Mouse (Mus musculus): ENCODE results near the gene Rbm47. TPM values are rescaled to one million over a fixed set of nuclear protein-coding genes. Genes with fewer than 3 reads are reported as not detected.

Rbm47 gene
- polyA plus RNA-seq, 1 experiment = 37.2 TPM

DNA sequence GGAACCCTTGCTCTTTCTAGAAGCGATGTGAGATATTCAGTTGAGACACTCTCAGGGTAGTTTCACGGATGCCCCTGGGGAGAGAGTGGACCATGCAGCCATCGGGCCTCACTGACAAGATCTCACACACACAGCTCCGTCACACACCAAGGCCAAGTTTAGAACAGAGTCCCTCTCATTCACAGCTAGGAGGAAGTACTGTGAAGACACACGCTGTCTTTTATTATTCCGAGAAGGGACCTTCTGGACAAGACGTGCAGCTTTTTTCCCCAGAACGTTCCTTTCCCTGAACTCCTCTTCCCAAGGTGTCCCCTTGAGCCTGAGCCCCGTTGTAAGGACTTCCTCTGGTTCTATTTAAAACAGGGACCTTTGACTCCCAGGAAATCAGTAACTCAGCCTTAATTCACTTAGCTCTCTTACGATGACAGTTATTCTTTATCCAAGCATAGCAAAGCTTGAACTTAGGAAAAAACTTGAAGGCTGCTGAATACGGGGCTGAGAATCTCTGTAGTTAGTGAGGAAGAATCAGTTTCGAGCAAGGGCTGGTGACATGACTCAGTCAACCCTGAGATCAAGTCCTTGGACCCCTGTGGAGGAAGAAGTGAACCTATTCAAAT, 96.1 kb downstream of the Rbm47 start:
- DNase-seq = no peak
- H3K4me3 ChIP-seq (replicated peaks; ENCODE audit: extremely low read depth, low read depth, low read length) = no peak overlapping the region
- no peak for TF ChIP-seq POLR2A (IDR thresholded peaks at IDR 0.05; ENCODE audit: borderline replicate concordance, extremely low read depth, low read depth, low read length)
- peaks cover 17% of the 10 kb centered on the region for H3K4me1 ChIP-seq (ENCODE audit: control insufficient read depth, insufficient read depth, low read length)
- WGBS = 34% methylated on average over 12 of the region's 12 CpGs

DNA sequence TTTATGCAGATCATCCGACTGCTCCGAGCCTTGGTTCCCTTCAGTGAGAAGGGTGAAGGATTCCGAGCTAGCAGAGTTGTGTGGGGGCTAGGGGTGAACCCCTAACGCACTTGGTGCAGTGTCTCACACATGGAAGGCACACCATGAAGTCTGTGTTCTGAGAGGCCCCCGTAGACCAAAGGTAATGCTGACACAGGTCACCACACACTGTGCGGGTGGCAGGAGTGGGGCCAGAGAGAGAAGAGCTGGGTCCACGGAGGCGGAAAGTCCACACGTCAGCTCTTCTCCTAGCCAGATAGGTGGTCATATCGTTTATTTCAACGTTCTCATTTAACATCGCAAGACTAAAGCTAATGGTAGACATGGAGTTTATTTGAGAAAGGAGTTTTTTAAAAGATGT, 97.0 kb downstream of the Rbm47 start:
- H3K4me3 ChIP-seq (replicated peaks; ENCODE audit: extremely low read depth, low read depth, low read length) = no peak overlapping the region
- DNase-seq = no peak
- WGBS = 89% methylated on average over 12 of the region's 12 CpGs
- peaks cover 18% of the 10 kb centered on the region for H3K4me1 ChIP-seq (ENCODE audit: control insufficient read depth, insufficient read depth, low read length)
- no peak for TF ChIP-seq POLR2A (IDR thresholded peaks at IDR 0.05; ENCODE audit: borderline replicate concordance, extremely low read depth, low read depth, low read length)
- no peak for TF ChIP-seq CTCF (IDR thresholded peaks at IDR 0.05; ENCODE audit: insufficient read depth, low read length)

DNA sequence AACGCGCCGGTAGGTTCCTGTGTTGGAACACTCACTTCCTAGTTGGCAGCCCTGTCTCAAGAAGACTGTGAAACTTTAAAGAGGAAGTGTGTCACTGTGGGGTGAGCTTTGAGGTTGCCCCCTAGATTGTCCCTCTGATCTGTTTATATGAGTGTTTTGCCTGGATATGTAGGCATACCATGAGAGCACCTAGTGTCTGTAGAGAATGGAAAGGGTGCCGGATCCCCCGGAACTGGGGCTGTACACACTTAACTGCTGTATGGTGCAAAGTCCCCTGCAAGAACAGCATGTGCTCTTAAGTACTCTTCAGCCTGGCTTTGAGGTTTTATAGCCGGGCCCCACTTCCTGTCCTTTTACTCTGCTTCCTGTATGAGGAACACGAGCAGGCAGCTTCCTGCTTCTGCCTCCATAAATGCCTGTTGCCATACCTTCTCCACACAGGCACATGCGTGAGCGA, 97.9 kb downstream of the Rbm47 start:
- no peak for TF ChIP-seq POLR2A (IDR thresholded peaks at IDR 0.05; ENCODE audit: borderline replicate concordance, extremely low read depth, low read depth, low read length)
- 34% methylated on average over 9 of the region's 9 CpGs for WGBS
- Histone ChIP-seq H3K4me1 (ENCODE audit: control insufficient read depth, insufficient read depth, low read length) (peaks cover 18% of the 10 kb centered on the region), H3K4me3 (replicated peaks; ENCODE audit: extremely low read depth, low read depth, low read length) (no peak overlapping the region)
- no peak for DNase-seq

DNA sequence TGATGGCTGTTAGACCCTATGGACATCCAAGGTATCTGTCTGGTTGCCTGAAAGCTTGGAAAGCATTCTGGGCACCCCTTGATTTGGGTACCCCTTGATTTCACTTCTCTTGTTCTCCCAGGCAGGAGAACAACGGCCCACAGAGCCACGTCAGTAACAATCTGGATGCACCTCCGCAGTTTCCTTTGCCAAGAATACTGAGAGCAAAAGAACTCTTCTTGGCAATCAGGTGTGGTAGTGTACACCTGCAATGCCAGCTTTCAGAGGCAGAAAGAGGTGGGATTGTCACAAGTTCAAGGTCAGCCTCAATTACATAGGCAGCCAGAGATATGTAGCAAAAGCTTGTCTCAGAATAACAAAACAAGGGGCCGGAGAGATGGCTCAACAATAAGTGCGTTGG, 98.7 kb downstream of the Rbm47 start:
- Histone ChIP-seq H3K4me3 (replicated peaks; ENCODE audit: extremely low read depth, low read depth, low read length) (no peak overlapping the region), H3K4me1 (ENCODE audit: control insufficient read depth, insufficient read depth, low read length) (peaks cover 18% of the 10 kb centered on the region)
- no peak for DNase-seq
- no peak for TF ChIP-seq CTCF (IDR thresholded peaks at IDR 0.05; ENCODE audit: insufficient read depth, low read length)
- no peak for TF ChIP-seq POLR2A (IDR thresholded peaks at IDR 0.05; ENCODE audit: borderline replicate concordance, extremely low read depth, low read depth, low read length)
- WGBS = 81% methylated on average over 5 of the region's 5 CpGs

DNA sequence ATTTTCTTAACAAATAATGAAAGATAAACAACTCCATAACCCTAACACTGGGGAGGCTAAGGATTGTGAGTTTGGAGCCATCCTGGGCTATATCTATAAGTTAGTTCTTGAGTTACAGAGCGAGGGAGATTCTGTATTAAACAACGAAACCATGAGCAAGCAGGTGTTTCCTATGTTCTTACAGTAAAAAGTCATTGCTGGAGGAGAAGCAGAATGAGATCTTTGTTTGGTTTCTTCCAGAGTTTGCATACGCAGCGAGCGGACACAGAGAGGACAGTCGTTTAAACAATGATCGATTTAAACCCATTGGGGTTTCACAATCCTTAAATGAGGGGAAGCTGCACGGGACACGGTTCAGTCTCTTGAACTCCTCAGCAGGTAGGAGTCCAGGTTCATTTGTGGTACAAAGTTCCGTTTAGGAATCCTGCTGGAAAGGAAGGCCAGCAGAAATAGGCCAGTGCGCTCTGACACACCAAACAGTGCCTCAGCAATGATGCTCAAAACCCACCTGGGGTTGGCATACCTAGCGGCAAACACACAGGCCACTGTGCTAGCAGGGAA, 99.2 kb downstream of the Rbm47 start:
- 72% methylated on average over 12 of the region's 12 CpGs for WGBS
- peaks cover 18% of the 10 kb centered on the region for H3K4me1 ChIP-seq (ENCODE audit: control insufficient read depth, insufficient read depth, low read length)
- no peak for DNase-seq
- no peak overlapping the region for H3K4me3 ChIP-seq (replicated peaks; ENCODE audit: extremely low read depth, low read depth, low read length)
- TF ChIP-seq CTCF (IDR thresholded peaks at IDR 0.05; ENCODE audit: insufficient read depth, low read length) (no peak), POLR2A (IDR thresholded peaks at IDR 0.05; ENCODE audit: borderline replicate concordance, extremely low read depth, low read depth, low read length) (no peak)

DNA sequence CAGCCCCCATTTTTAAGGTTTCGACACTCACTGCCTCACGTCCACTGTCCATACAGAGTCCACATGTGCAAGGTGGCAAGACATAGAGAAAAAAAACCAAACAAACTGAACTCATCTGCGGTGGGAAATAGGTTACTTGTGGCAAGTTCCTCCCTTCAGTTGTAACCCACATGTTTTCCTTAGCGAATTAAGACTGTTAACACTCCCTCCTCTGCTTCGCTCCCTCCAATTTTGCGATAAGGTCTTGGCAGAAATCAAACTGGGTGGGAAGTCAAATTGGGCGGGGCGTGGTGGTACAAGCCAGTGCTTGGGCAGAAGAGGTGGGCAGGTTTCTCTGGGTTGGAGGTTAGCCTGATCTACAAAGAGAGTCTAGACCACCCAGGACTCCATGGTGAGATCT, 101.2 kb downstream of the Rbm47 start:
- Histone ChIP-seq H3K4me1 (ENCODE audit: control insufficient read depth, insufficient read depth, low read length) (peaks cover 19% of the 10 kb centered on the region; the same call in 1 of the 2 replicates), H3K4me3 (replicated peaks; ENCODE audit: extremely low read depth, low read depth, low read length) (no peak overlapping the region)
- WGBS = 63% methylated on average over 8 of the region's 8 CpGs
- TF ChIP-seq CTCF (IDR thresholded peaks at IDR 0.05; ENCODE audit: insufficient read depth, low read length) = no peak
- no peak for TF ChIP-seq POLR2A (IDR thresholded peaks at IDR 0.05; ENCODE audit: borderline replicate concordance, extremely low read depth, low read depth, low read length)
- DNase-seq = no peak

DNA sequence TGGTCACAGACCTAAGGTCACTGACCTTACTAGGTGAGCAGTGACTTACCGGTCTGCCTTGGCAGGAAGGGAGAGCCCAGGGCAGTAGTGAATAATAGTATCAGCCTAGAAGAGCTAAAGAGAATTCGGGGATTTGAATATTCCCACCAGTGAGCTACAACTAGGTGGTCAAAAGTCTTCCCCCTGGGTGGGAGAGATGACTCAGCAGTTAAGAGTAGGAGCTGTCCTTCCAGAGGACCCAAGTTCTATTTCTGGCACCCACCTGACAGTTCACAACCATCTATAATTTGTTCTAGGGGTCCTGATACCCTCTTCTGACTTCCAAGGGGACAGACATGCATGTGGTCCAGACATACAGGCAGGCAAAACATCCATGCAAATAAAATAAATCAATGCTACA, 102.6 kb downstream of the Rbm47 start:
- Histone ChIP-seq H3K4me1 (ENCODE audit: control insufficient read depth, insufficient read depth, low read length) (peaks cover 14% of the 10 kb centered on the region; the same call in 1 of the 2 replicates), H3K4me3 (replicated peaks; ENCODE audit: extremely low read depth, low read depth, low read length) (no peak overlapping the region)
- no peak for TF ChIP-seq CTCF (IDR thresholded peaks at IDR 0.05; ENCODE audit: insufficient read depth, low read length)
- TF ChIP-seq POLR2A (IDR thresholded peaks at IDR 0.05; ENCODE audit: borderline replicate concordance, extremely low read depth, low read depth, low read length) = no peak
- 48% methylated on average over 2 of the region's 2 CpGs for WGBS
- no peak for DNase-seq

DNA sequence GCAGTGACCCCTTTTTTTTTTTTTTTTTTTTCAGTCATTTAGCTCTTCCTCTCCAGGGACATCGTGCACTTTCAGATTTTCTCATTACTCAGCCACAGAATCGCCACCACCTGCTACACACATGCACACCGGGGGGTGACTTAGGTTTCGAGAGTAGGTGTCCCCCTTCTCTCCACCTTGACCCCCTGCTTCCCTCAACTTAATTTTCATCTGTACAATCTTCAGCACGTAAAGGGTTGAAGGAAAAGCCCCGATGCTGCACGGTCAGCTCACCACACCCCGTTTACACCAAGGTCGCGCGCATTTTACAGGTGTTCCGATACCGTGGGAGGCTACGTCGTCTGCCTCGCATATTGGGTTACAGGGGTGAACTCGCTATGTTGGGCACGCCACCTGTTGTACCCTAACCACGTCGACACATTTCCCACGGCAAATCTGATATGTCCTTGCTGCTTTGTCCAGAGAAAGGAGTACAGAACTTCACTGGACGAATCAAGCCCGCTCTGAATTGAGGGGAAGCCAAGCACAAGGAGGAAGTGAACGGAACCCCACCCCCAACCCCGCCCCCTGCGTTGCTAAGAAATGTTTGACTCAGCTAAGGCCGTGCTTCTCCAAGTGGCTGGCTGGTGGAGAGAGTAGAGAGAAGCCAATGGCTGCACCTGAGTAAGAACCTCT, 103.3 kb downstream of the Rbm47 start:
- peak; percentile 56 for DNase-seq
- H3K4me3 ChIP-seq (replicated peaks; ENCODE audit: extremely low read depth, low read depth, low read length) = peak overlapping the region; percentile 69
- WGBS = 4% methylated on average over 27 of the region's 27 CpGs
- H3K4me1 ChIP-seq (ENCODE audit: control insufficient read depth, insufficient read depth, low read length) = peaks cover 10% of the 10 kb centered on the region; the same call in 1 of the 2 replicates
- 0 out of 2 replicates have a peak, but pooled peaks have one; percentile 19 for TF ChIP-seq POLR2A (IDR thresholded peaks at IDR 0.05; ENCODE audit: borderline replicate concordance, extremely low read depth, low read depth, low read length)
- TF ChIP-seq CTCF (IDR thresholded peaks at IDR 0.05; ENCODE audit: insufficient read depth, low read length) = no peak

DNA sequence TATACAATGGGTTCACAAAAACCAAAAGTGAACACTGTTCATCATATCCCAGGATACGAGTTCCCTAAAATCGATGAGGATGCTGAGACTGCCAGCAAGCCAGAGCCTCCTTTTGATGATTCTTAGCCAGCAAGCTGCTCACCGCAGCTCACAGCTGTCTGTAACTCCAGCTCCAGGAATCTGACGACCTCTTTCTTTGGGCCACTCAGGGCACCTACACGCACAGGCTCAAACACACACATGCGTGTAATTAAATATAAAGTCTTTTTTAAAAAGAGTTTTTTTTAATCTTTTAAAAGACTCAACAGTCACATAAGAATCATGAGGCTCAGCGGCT, 103.8 kb downstream of the Rbm47 start:
- no peak for DNase-seq
- H3K4me3 ChIP-seq (replicated peaks; ENCODE audit: extremely low read depth, low read depth, low read length) = no peak overlapping the region
- 34% methylated on average over 7 of the region's 7 CpGs for WGBS
- peaks cover 6% of the 10 kb centered on the region; the same call in 1 of the 2 replicates for H3K4me1 ChIP-seq (ENCODE audit: control insufficient read depth, insufficient read depth, low read length)
- TF ChIP-seq CTCF (IDR thresholded peaks at IDR 0.05; ENCODE audit: insufficient read depth, low read length) (no peak), POLR2A (IDR thresholded peaks at IDR 0.05; ENCODE audit: borderline replicate concordance, extremely low read depth, low read depth, low read length) (no peak)
